Comparison of ENCODE assay signal across 9 mouse cellular contexts in genomic region chr12:17035128-17035527, GRCm38 (mm10). TPM values are rescaled to one million over a fixed set of nuclear protein-coding genes. Genes with fewer than 3 reads are reported as not detected.
DNase-seq lines count a peak whose midpoint lies in the region; ATAC-seq and TF ChIP-seq lines count a peak whose summit lies in the region.
"Had no signal": no experiment of that assay in that cellular context is flagged by ENCODE, and none has a peak within 500 bp of the region (broad histone marks: within the 10 kb centered on the region; RNA-seq: fewer than 3 reads in every experiment).

No protein-coding gene starts in this region.

- H3K27me3 ChIP-seq in kidney, embryonic 16.5 days (ENCODE audit: insufficient read depth, low read length) = peaks cover 8% of the 10 kb centered on the region; the same call in 1 of the 2 replicates
- no peaks in the 10 kb centered on the region for H3K27me3 ChIP-seq in CH12.LX (replicated peaks)
- H3K27me3 ChIP-seq: lung, embryonic 15.5 days had no signal

- H3K79me2 ChIP-seq in CH12.LX (replicated peaks; ENCODE audit: control insufficient read depth, extremely low read depth, insufficient read depth, poor library complexity, severe bottlenecking) = no peaks in the 10 kb centered on the region

- peak; percentile 75 for TF ChIP-seq RAD21 in CH12.LX (IDR thresholded peaks at IDR 0.05; ENCODE audit: low read depth, low read length)

- dilution Hi-C loops in CH12.LX (cut with MboI; ENCODE audit: extremely low pct_ligation_motif_present, extremely low pct_unique_long_range_greater_than_20kb, low sequenced_read_pairs) = no loop called here

- no peaks in the 10 kb centered on the region for H3K36me3 ChIP-seq in kidney, embryonic 16.5 days (ENCODE audit: insufficient read depth, low read length)
- no peaks in the 10 kb centered on the region for H3K36me3 ChIP-seq in CH12.LX (replicated peaks in 1 of 2; ENCODE audit: control insufficient read depth in 1 of 2, insufficient read depth in 1 of 2, low read length in 1 of 2)
- H3K36me3 ChIP-seq: lung, embryonic 15.5 days had no signal

- 45% methylated on average over 2 of the region's 2 CpGs for WGBS in kidney, embryonic 16.5 days

- no peak for TF ChIP-seq EP300 in CH12.LX (IDR thresholded peaks at IDR 0.05; ENCODE audit: low read length)

- H3K9ac ChIP-seq in kidney, embryonic 16.5 days (replicated peaks; ENCODE audit: low read length) = no peak overlapping the region
- no peak overlapping the region for H3K9ac ChIP-seq in CH12.LX (ENCODE audit: insufficient read depth, low read depth)
- H3K9ac ChIP-seq: lung, embryonic 15.5 days had no signal

- TF ChIP-seq CTCF in CH12.LX (conservative IDR thresholded peaks at IDR 0.05 in 1 of 2, IDR thresholded peaks at IDR 0.05 in 1 of 2; ENCODE audit: low read depth in 2 of 2, low read length in 2 of 2) = peak; percentile 67 to 81

- no peak for TF ChIP-seq POLR2A in CH12.LX (IDR thresholded peaks at IDR 0.05; ENCODE audit: low read depth, low read length)

- H3K4me1 ChIP-seq in kidney, embryonic 16.5 days (ENCODE audit: insufficient read depth, low read length) = no peaks in the 10 kb centered on the region
- H3K4me1 ChIP-seq in CH12.LX (ENCODE audit: control insufficient read depth in 1 of 2, insufficient read depth in 2 of 2) = peaks cover 22 to 63% of the 10 kb centered on the region in 2 experiments

- no peak overlapping the region for H3K4me3 ChIP-seq in kidney, embryonic 16.5 days (ENCODE audit: low read length)
- H3K4me3 ChIP-seq in CH12.LX (replicated peaks in 1 of 3; ENCODE audit: low read depth in 2 of 3, low read length in 2 of 3, poor library complexity in 1 of 3) = peak overlapping the region in 1 of 3 experiments; percentile 55
- H3K4me3 ChIP-seq: lung, embryonic 15.5 days had no signal

- no peak overlapping the region for H3K27ac ChIP-seq in kidney, embryonic 16.5 days (ENCODE audit: low read length)
- 0 out of 2 replicates have a peak overlapping the region, but pooled peaks have one; percentile 14 for H3K27ac ChIP-seq in CH12.LX (ENCODE audit: insufficient read depth, low read depth)
- H3K27ac ChIP-seq: lung, embryonic 15.5 days had no signal

- in situ Hi-C loops in CH12.LX (cut with MboI; ENCODE audit: low pct_ligation_motif_present, low pct_unique_long_range_greater_than_20kb, low sequenced_read_pairs) = loop anchor here (10.0 to 25.0 kb wide), 3 partner anchors 220 to 323 kb away; partner anchors contain the start of genes E2f6 and Pdia6

- no peak for ATAC-seq in kidney, embryonic 16.5 days (ENCODE audit: low FRiP score, low TSS enrichment)
- ATAC-seq in monocyte, adult 5-6 weeks (replicated peaks; ENCODE audit: insufficient number of reproducible peaks, low FRiP score, low TSS enrichment, poor library complexity, severe bottlenecking) = no peak

- no peak overlapping the region for H3K4me2 ChIP-seq in kidney, embryonic 16.5 days (replicated peaks; ENCODE audit: low read depth, low read length)
- H3K4me2 ChIP-seq in CH12.LX (ENCODE audit: insufficient read depth, low read depth, poor library complexity, severe bottlenecking) = peak overlapping the region; percentile 24
- H3K4me2 ChIP-seq: lung, embryonic 15.5 days had no signal

- no peaks in the 10 kb centered on the region for H3K9me3 ChIP-seq in kidney, embryonic 16.5 days (ENCODE audit: low read length)
- no peaks in the 10 kb centered on the region for H3K9me3 ChIP-seq in CH12.LX (replicated peaks; ENCODE audit: low read length)
- H3K9me3 ChIP-seq: lung, embryonic 15.5 days had no signal

- peak; percentile 14 for DNase-seq in kidney, adult 18-20 months
- DNase-seq in CH12.LX (ENCODE audit: extremely low read depth) = peak; percentile 87
- DNase-seq in NIH3T3 (ENCODE audit: low read depth) = peak; percentile 52
- DNase-seq in kidney, postnatal 10 days = peak; percentile 63
- peak; percentile 33 to 72 for DNase-seq in spleen, postnatal 4 days (ENCODE audit: low spot score in 2 of 2)
- no peak for DNase-seq in urinary bladder, adult 18-20 months (ENCODE audit: low spot score in 2 of 2)

TF ChIP-seq in CH12.LX, 34 proteins besides CTCF, POLR2A, EP300 and RAD21:
- TF ChIP-seq ELF1 (IDR thresholded peaks at IDR 0.05; ENCODE audit: low read depth, low read length) (peak; percentile 23; the same call in 1 of the 2 replicates), MXI1 (IDR thresholded peaks at IDR 0.05; ENCODE audit: low read depth, low read length) (no peak), SMC3 (IDR thresholded peaks at IDR 0.05; ENCODE audit: low read depth, low read length) (peak; percentile 63), MYC (IDR thresholded peaks at IDR 0.05; ENCODE audit: low read depth, low read length) (0 out of 2 replicates have a peak, but pooled peaks have one; percentile 40), IRF4 (IDR thresholded peaks at IDR 0.05; ENCODE audit: low read depth, low read length) (0 out of 2 replicates have a peak, but pooled peaks have one; percentile 23), ZC3H11A (IDR thresholded peaks at IDR 0.05; ENCODE audit: low read depth, low read length) (no peak)

RNA-seq across cellular contexts. Expression of gene 2410004P03Rik, which starts 23.6 kb away (rescaled TPM):
- polyA plus RNA-seq in kidney, embryonic 16.5 days (2015; fragmentation: Nextera tagmentation; extraction: Ambion mirVana) = 0.47 and 0.54 TPM in 2 replicates
- total RNA-seq in CH12.LX (2012; rRNA removed) (not detected in 2 replicates), CH12.LX (2014; rRNA removed) (not detected in 2 replicates)
- polyA plus RNA-seq in CH12.LX (2012; ENCODE audit: insufficient read length, low read depth) = 0.09 TPM in 1 of 2 replicates, not detected in the other
- total RNA-seq in monocyte, adult 5-6 weeks (2017) = not detected in 3 replicates

RNA-seq across cellular contexts. Expression of gene Pqlc3, which starts 34.9 kb away (rescaled TPM):
- 3.7 and 4.7 TPM in 2 replicates for polyA plus RNA-seq in kidney, embryonic 16.5 days (2015; fragmentation: Nextera tagmentation; extraction: Ambion mirVana)
- total RNA-seq in CH12.LX (2012; rRNA removed) = 6.4 and 8.9 TPM in 2 replicates
- total RNA-seq in CH12.LX (2014; rRNA removed) = 23.2 and 31.1 TPM in 2 replicates
- polyA plus RNA-seq in CH12.LX (2012; ENCODE audit: insufficient read length, low read depth) = 12.2 and 17.0 TPM in 2 replicates
- total RNA-seq in monocyte, adult 5-6 weeks (2017) = 48.6 to 53.1 TPM (median 52.5 TPM) in 3 replicates

Comparison
In these comparisons a context has a peak if more than half of its experiments do, and no peak if none do; other contexts are left out.
1. DNase-seq: peak in kidney, adult 18-20 months (single experiment), CH12.LX (single experiment), NIH3T3 (single experiment), kidney, postnatal 10 days (single experiment) and spleen, postnatal 4 days (2 of 2); none in urinary bladder, adult 18-20 months (0 of 2).